Mouse (Mus musculus): Measurements from ENCODE around the gene Slc34a3. TPM values are rescaled to one million over a fixed set of nuclear protein-coding genes. Genes with fewer than 3 reads are reported as not detected.
"Not testable (repeated sequence)": the region's sequence is repeated elsewhere in the genome, so short reads cannot be mapped to it uniquely, and the experiment has no call there.

The Slc34a3 gene
- polyA plus RNA-seq, 1 experiment from 2014 or later, result not detected

GRCm38 (mm10) chr2:25263623-25264285 is 29.6 kb upstream of the Slc34a3 start:
- Histone ChIP-seq H3K4me1 (peaks cover 49% of the 10 kb centered on the region), H3K9ac (peak overlapping the region; percentile 68), H3K9me3 (no peaks in the 10 kb centered on the region), H3K4me3 (replicated peaks) (peak overlapping the region; percentile 79), H3K27me3 (peaks cover 24% of the 10 kb centered on the region), H3K36me3 (replicated peaks) (peaks cover 10% of the 10 kb centered on the region), H3K4me2 (peak overlapping the region; percentile 99), H3K27ac (no peak overlapping the region)
- no peak for ATAC-seq (ENCODE audit: low FRiP score)
- WGBS, result 21% methylated on average over 12 of the region's 12 CpGs

GRCm38 (mm10) chr2:25262795-25263622 is 28.8 kb upstream of the Slc34a3 start:
- Histone ChIP-seq H3K4me1 (peaks cover 49% of the 10 kb centered on the region), H3K9ac (peak overlapping the region; percentile 68), H3K27ac (0 out of 2 replicates have a peak overlapping the region, but pooled peaks have one; percentile 36), H3K4me2 (peak overlapping the region; percentile 99), H3K4me3 (replicated peaks) (peak overlapping the region; percentile 79), H3K27me3 (peaks cover 24% of the 10 kb centered on the region), H3K9me3 (no peaks in the 10 kb centered on the region), H3K36me3 (replicated peaks) (peaks cover 5% of the 10 kb centered on the region; the same call in 1 of the 2 replicates)
- under 1% methylated on average over 74 of the region's 82 CpGs for WGBS
- ATAC-seq (ENCODE audit: low FRiP score), result peak; percentile 24

GRCm38 (mm10) chr2:25262291-25262767 is 28.2 kb upstream of the Slc34a3 start, which contains the start of gene Tprn:
Gene Tprn (plus strand): TSS chr2:25262618.
- Histone ChIP-seq H3K4me1 (peaks cover 47% of the 10 kb centered on the region), H3K9ac (peak within 1 kb of the TSS; percentile 68), H3K27me3 (peaks cover 24% of the 10 kb centered on the region), H3K4me3 (replicated peaks) (peak within 1 kb of the TSS; percentile 79), H3K36me3 (replicated peaks) (no peaks in the 10 kb centered on the region), H3K27ac (0 out of 2 replicates have a peak within 1 kb of the TSS, but pooled peaks have one; percentile 36), H3K4me2 (peak within 1 kb of the TSS; percentile 99), H3K9me3 (no peaks in the 10 kb centered on the region)
- WGBS, result under 1% methylated on average over 34 of the region's 39 CpGs
- peak; percentile 99 for ATAC-seq (ENCODE audit: low FRiP score)

- H3K4me1 ChIP-seq, result peaks cover 46% of the 10 kb centered on the region
- no peaks in the 10 kb centered on the region for H3K9me3 ChIP-seq
- H3K4me2 ChIP-seq, result peak overlapping the region; percentile 99
- WGBS, result 46% methylated on average over 12 of the region's 12 CpGs
- peak overlapping the region; percentile 79 for H3K4me3 ChIP-seq (replicated peaks)
- ATAC-seq (ENCODE audit: low FRiP score), result 0 out of 2 replicates have a peak, but pooled peaks have one; percentile 1
- 0 out of 2 replicates have a peak overlapping the region, but pooled peaks have one; percentile 5 for H3K27ac ChIP-seq
- H3K36me3 ChIP-seq (replicated peaks), result no peaks in the 10 kb centered on the region
- peaks cover 24% of the 10 kb centered on the region for H3K27me3 ChIP-seq
- H3K9ac ChIP-seq, result 0 out of 2 replicates have a peak overlapping the region, but pooled peaks have one; percentile 25
Measured at GRCm38 (mm10) chr2:25261870-25262269, 27.7 kb upstream of the Slc34a3 start.

- Histone ChIP-seq H3K4me3 (replicated peaks) (no peak overlapping the region), H3K9me3 (no peaks in the 10 kb centered on the region), H3K27ac (no peak overlapping the region), H3K36me3 (replicated peaks) (no peaks in the 10 kb centered on the region), H3K4me2 (no peak overlapping the region), H3K4me1 (peaks cover 39% of the 10 kb centered on the region), H3K9ac (no peak overlapping the region), H3K27me3 (peaks cover 12% of the 10 kb centered on the region)
- no peak for ATAC-seq (ENCODE audit: low FRiP score)
- 54% methylated on average over 2 of the region's 2 CpGs for WGBS
Measured at GRCm38 (mm10) chr2:25258887-25259286, 24.7 kb upstream of the Slc34a3 start.

GRCm38 (mm10) chr2:25257250-25257649 is 23.1 kb upstream of the Slc34a3 start:
- ATAC-seq (ENCODE audit: low FRiP score); H3K9me3 ChIP-seq; H3K4me3 ChIP-seq (replicated peaks); H3K9ac ChIP-seq; H3K27me3 ChIP-seq; H3K27ac ChIP-seq; H3K4me2 ChIP-seq; H3K36me3 ChIP-seq (replicated peaks): not testable (repeated sequence)
- peaks cover 26% of the 10 kb centered on the region for H3K4me1 ChIP-seq
- 93% methylated on average over 5 of the region's 5 CpGs for WGBS

- not testable (repeated sequence) for ATAC-seq (ENCODE audit: low FRiP score); H3K27me3 ChIP-seq; H3K27ac ChIP-seq; H3K9me3 ChIP-seq; H3K36me3 ChIP-seq (replicated peaks)
- peak overlapping the region; percentile 97 for H3K4me2 ChIP-seq
- peak overlapping the region; percentile 88 for H3K9ac ChIP-seq
- peaks cover 23% of the 10 kb centered on the region for H3K4me1 ChIP-seq
- WGBS, result 66% methylated on average over 11 of the region's 12 CpGs
- H3K4me3 ChIP-seq (replicated peaks), result peak overlapping the region; percentile 75
Measured at GRCm38 (mm10) chr2:25256443-25257109, 22.4 kb upstream of the Slc34a3 start.

GRCm38 (mm10) chr2:25255284-25255779 is 21.2 kb upstream of the Slc34a3 start, which contains the start of gene Tmem203:
Gene Tmem203 (plus strand): TSS chr2:25255439.
- peaks cover 21% of the 10 kb centered on the region for H3K36me3 ChIP-seq (replicated peaks)
- peak; percentile 93 for ATAC-seq (ENCODE audit: low FRiP score)
- H3K4me1 ChIP-seq, result peaks cover 23% of the 10 kb centered on the region
- no peaks in the 10 kb centered on the region for H3K27me3 ChIP-seq
- H3K9me3 ChIP-seq, result no peaks in the 10 kb centered on the region
- peak within 1 kb of the TSS; percentile 88 for H3K9ac ChIP-seq
- H3K4me3 ChIP-seq (replicated peaks), result peak within 1 kb of the TSS; percentile 75
- H3K4me2 ChIP-seq, result peak within 1 kb of the TSS; percentile 97
- WGBS, result 0% methylated on average over 39 of the region's 39 CpGs
- H3K27ac ChIP-seq, result peak within 1 kb of the TSS; percentile 74

GRCm38 (mm10) chr2:25252331-25252730 is 18.2 kb upstream of the Slc34a3 start:
- Histone ChIP-seq H3K4me3 (replicated peaks) (no peak overlapping the region), H3K9me3 (no peaks in the 10 kb centered on the region), H3K9ac (no peak overlapping the region), H3K27me3 (no peaks in the 10 kb centered on the region), H3K27ac (no peak overlapping the region), H3K4me2 (no peak overlapping the region), H3K36me3 (replicated peaks) (peaks cover 50% of the 10 kb centered on the region), H3K4me1 (peaks cover 23% of the 10 kb centered on the region)
- no peak for ATAC-seq (ENCODE audit: low FRiP score)
- 96% methylated on average over 1 of the region's 1 CpGs for WGBS

- no peak for ATAC-seq (ENCODE audit: low FRiP score)
- no peaks in the 10 kb centered on the region for H3K9me3 ChIP-seq
- peaks cover 59% of the 10 kb centered on the region for H3K36me3 ChIP-seq (replicated peaks)
- H3K27me3 ChIP-seq, result peaks cover 11% of the 10 kb centered on the region
- H3K4me3 ChIP-seq (replicated peaks), result no peak within 1 kb of the TSS
- WGBS, result 90% methylated on average over 10 of the region's 10 CpGs
- H3K4me1 ChIP-seq, result peaks cover 18% of the 10 kb centered on the region
- no peak within 1 kb of the TSS for H3K4me2 ChIP-seq
- no peak within 1 kb of the TSS for H3K27ac ChIP-seq
- no peak within 1 kb of the TSS for H3K9ac ChIP-seq
Measured at GRCm38 (mm10) chr2:25246183-25247072, 12.3 kb upstream of the Slc34a3 start, which contains the start of gene AL732309.1. Gene AL732309.1 (minus strand): TSS chr2:25246863.

- no peaks in the 10 kb centered on the region for H3K9me3 ChIP-seq
- H3K27ac ChIP-seq, result no peak overlapping the region
- peaks cover 37% of the 10 kb centered on the region for H3K36me3 ChIP-seq (replicated peaks)
- no peak overlapping the region for H3K9ac ChIP-seq
- H3K4me3 ChIP-seq (replicated peaks), result no peak overlapping the region
- WGBS, result 89% methylated on average over 4 of the region's 4 CpGs
- no peak for ATAC-seq (ENCODE audit: low FRiP score)
- H3K4me1 ChIP-seq, result peaks cover 31% of the 10 kb centered on the region
- no peak overlapping the region for H3K4me2 ChIP-seq
- H3K27me3 ChIP-seq, result peaks cover 21% of the 10 kb centered on the region
Measured at GRCm38 (mm10) chr2:25244144-25244543, 10.0 kb upstream of the Slc34a3 start.
